Mouse (Mus musculus): ENCODE data around the gene Klhdc4. TPM values are rescaled to one million over a fixed set of nuclear protein-coding genes. Genes with fewer than 3 reads are reported as not detected.
A peak's percentile ranks its signal among the peaks of the same experiment; 100 is the strongest.

The Klhdc4 gene
- total RNA-seq, 2 experiments from 2014 or later, result 33.2 to 38.3 TPM

DNA sequence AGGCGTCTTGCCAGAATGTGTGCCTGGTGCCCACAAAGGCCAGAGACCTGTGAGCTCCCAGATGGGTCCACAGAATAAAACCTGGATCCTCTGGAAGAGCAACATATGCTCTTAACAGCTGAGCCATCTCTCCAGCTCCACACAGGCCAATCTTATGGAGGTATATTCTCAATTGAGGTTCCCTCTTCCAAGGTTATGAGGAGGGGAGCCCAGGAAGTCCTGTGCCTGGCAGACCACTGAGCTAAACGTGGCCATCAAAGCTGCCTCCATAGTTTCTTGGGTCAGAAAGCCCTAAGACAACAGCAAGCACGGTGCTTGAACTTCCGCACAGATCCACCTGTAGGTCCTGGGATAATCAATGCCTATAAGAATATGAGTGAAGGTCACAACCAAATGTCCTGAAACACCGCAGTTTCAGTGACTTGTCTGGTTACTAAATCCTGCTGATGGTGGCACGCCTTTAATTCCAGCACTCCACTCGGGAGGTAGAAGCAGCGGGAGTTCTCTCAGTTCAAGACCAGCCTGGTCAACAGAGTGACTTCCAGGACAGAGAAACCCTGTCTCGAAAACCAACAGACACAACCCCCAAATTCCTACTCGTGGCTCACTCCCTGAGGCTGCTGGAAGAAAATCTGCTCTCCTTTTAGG, 869 bp downstream of the Klhdc4 start:
- Histone ChIP-seq H3K4me3 (peak overlapping the region; percentile 99), H3K27ac (no peak overlapping the region)
- no peak for TF ChIP-seq CTCF (IDR thresholded peaks at IDR 0.05)
- intact Hi-C loops (cut with DNase I), result no loop called here
- no peak for DNase-seq (ENCODE audit: extremely low spot score in 1 of 2, low spot score in 2 of 2)

- TF ChIP-seq CTCF (IDR thresholded peaks at IDR 0.05), result no peak
- no peak overlapping the region for H3K27ac ChIP-seq
- intact Hi-C loops (cut with DNase I), result no loop called here
- no peak overlapping the region for H3K4me3 ChIP-seq
- DNase-seq (ENCODE audit: extremely low spot score in 1 of 2, low spot score in 2 of 2), result no peak
Observed at GRCm38 (mm10) chr8:121827726-121828125, 1.6 kb downstream of the Klhdc4 start.

DNA sequence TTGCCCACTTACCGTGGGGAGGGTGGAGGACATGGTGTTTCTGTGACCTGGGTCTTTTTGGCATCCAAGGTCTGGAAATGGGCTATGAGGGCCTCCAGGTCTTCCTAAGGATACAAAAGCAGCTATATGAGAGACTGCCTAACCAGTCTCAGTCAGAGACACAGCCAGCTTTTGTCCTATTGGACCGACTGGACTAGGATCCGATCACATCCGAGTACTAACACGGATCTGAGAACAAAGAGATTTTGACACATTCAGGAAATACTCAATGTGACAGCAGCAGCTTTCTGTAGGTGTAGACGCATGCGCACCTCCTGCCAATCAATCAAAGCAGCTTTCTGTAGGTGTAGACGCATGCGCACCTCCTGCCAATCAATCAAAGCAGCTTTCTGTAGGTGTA, 7.6 kb downstream of the Klhdc4 start:
- Histone ChIP-seq H3K27ac (no peak overlapping the region), H3K4me3 (no peak overlapping the region)
- no peak for TF ChIP-seq CTCF (IDR thresholded peaks at IDR 0.05)
- intact Hi-C loops (cut with DNase I), result no loop called here
- DNase-seq (ENCODE audit: extremely low spot score in 1 of 2, low spot score in 2 of 2), result no peak

DNA sequence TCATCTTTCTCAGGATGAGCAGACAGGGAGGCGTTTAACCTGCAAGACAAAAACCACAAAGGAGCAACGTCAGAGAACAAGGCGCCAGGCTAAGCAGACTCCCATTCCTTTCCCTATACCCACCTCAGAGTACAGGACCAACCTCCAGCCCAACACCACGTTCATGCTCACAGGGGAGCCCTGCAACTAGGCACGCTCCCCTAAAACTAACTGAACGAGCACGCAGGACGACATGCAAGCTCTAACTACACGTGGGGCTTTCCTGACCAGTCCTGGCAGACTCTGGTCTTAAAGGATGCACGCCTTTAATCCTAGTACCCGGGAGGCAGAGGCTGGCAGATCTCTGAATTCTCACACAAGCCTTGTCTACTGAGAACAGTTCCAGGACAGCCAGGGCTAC, 8.0 kb downstream of the Klhdc4 start:
- no peak for DNase-seq (ENCODE audit: extremely low spot score in 1 of 2, low spot score in 2 of 2)
- no peak for TF ChIP-seq CTCF (IDR thresholded peaks at IDR 0.05)
- H3K27ac ChIP-seq, result no peak overlapping the region
- no peak overlapping the region for H3K4me3 ChIP-seq
- intact Hi-C loops (cut with DNase I), result no loop called here

- H3K4me3 ChIP-seq, result no peak overlapping the region
- DNase-seq (ENCODE audit: extremely low spot score in 1 of 2, low spot score in 2 of 2), result no peak
- no peak overlapping the region for H3K27ac ChIP-seq
- no peak for TF ChIP-seq CTCF (IDR thresholded peaks at IDR 0.05)
- intact Hi-C loops (cut with DNase I), result no loop called here
Observed at GRCm38 (mm10) chr8:121820840-121821239, 8.5 kb downstream of the Klhdc4 start.

DNA sequence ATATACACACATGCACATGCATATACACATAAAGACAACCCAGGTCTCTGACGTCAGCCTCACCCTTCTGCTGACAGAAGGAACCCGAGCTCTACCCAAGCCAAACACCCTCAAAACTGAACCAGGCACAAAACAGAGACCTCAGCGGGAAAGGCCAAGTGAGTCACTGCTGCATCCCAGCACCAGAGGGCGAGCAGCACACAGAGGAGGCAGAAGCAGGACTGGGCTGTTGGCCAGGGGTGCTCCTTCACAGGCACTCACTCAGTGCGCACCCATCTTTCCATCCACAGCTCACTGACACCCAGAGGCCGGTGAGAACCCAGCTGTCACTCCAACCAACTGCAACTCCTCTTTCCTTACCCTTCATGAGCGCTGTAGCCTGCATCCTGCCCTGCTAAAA, 11.1 kb downstream of the Klhdc4 start:
- intact Hi-C loops (cut with DNase I), result no loop called here
- DNase-seq (ENCODE audit: extremely low spot score in 1 of 2, low spot score in 2 of 2), result no peak
- no peak; the same call in 1 of the 2 replicates for TF ChIP-seq CTCF (IDR thresholded peaks at IDR 0.05)
- Histone ChIP-seq H3K27ac (no peak overlapping the region), H3K4me3 (no peak overlapping the region)

GRCm38 (mm10) chr8:121811931-121812570, 17.3 kb downstream of the Klhdc4 start:
- no peak overlapping the region for H3K4me3 ChIP-seq
- TF ChIP-seq CTCF (IDR thresholded peaks at IDR 0.05), result no peak
- peak overlapping the region; percentile 83 for H3K27ac ChIP-seq
- DNase-seq (ENCODE audit: extremely low spot score in 1 of 2, low spot score in 2 of 2), result no peak
- intact Hi-C loops (cut with DNase I), result loop anchor here (5.0 kb wide), 1 partner anchor 80 kb away; no protein-coding TSS in a partner anchor

DNA sequence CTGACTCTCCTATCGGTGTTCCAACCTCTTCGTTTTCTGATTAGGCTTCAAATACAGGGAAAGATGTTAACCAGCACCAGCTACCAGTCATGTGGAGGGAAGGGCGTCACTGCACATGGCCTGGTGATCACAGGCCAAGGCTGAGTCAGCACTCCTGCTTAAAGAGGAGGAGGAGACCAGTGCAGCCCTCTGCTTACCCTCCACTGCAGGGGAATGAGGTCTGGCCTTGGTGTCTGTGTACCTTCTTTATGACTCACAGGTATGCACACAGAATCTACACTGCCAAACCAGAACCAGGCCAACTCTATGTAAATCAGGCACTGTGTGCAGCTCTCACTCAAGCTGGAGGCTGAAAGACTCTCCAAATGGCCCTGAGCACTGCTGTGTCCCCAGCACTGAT, 17.9 kb downstream of the Klhdc4 start:
- no peak for TF ChIP-seq CTCF (IDR thresholded peaks at IDR 0.05)
- no peak overlapping the region for H3K4me3 ChIP-seq
- H3K27ac ChIP-seq, result peak overlapping the region; percentile 83
- DNase-seq (ENCODE audit: extremely low spot score in 1 of 2, low spot score in 2 of 2), result no peak
- intact Hi-C loops (cut with DNase I), result loop anchor here (5.0 kb wide), 1 partner anchor 79 kb away; no protein-coding TSS in a partner anchor

- DNase-seq (ENCODE audit: extremely low spot score in 1 of 2, low spot score in 2 of 2), result peak in 1 of 2 experiments; percentile 69
- TF ChIP-seq CTCF (IDR thresholded peaks at IDR 0.05), result no peak
- H3K4me3 ChIP-seq, result no peak overlapping the region
- peak overlapping the region; percentile 86 for H3K27ac ChIP-seq
- intact Hi-C loops (cut with DNase I), result loop anchor here (5.0 kb wide), 1 partner anchor 77 kb away; no protein-coding TSS in a partner anchor
Observed at GRCm38 (mm10) chr8:121809524-121810155, 19.7 kb downstream of the Klhdc4 start.

GRCm38 (mm10) chr8:121808032-121808431, 21.3 kb downstream of the Klhdc4 start:
- H3K27ac ChIP-seq, result no peak overlapping the region
- intact Hi-C loops (cut with DNase I), result no loop called here
- TF ChIP-seq CTCF (IDR thresholded peaks at IDR 0.05), result no peak; the same call in 1 of the 2 replicates
- no peak for DNase-seq (ENCODE audit: extremely low spot score in 1 of 2, low spot score in 2 of 2)
- H3K4me3 ChIP-seq, result no peak overlapping the region

GRCm38 (mm10) chr8:121806126-121806525, 23.2 kb downstream of the Klhdc4 start:
- DNase-seq (ENCODE audit: extremely low spot score in 1 of 2, low spot score in 2 of 2), result no peak
- H3K27ac ChIP-seq, result no peak overlapping the region
- intact Hi-C loops (cut with DNase I), result no loop called here
- no peak overlapping the region for H3K4me3 ChIP-seq
- no peak for TF ChIP-seq CTCF (IDR thresholded peaks at IDR 0.05)

DNA sequence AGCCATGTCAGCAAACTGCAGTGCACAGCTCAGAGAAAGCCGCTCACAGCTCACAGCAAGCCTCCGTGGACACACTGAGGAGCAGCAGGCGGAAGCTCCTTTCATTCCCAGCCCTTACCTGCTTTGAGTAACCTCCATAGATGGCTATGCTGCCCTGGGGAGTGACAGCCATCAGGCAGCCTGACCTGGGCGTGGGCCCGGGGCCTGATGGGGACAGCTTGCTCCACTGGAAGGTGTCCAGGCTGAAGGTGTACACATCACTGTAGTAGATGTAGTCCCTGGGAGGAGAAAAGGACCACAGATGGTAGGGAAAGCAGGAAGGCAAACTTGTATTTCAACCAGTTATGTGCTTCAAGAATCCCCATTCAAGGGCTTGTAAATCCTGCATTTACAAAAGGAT, 24.5 kb downstream of the Klhdc4 start:
- no peak for DNase-seq (ENCODE audit: extremely low spot score in 1 of 2, low spot score in 2 of 2)
- intact Hi-C loops (cut with DNase I), result no loop called here
- no peak for TF ChIP-seq CTCF (IDR thresholded peaks at IDR 0.05)
- H3K27ac ChIP-seq, result no peak overlapping the region
- H3K4me3 ChIP-seq, result no peak overlapping the region
